Mouse (Mus musculus) embryonic facial prominence, embryonic 15.5 days (tissue): Measurements from ENCODE around the gene Cacng1. TPM values are rescaled to one million over a fixed set of nuclear protein-coding genes. Genes with fewer than 3 reads are reported as not detected.

ENCODE experiments used
- polyA plus RNA-seq: library from polyadenylated mRNA; unstranded; fragments of >200 nt; fragmentation: Nextera tagmentation; extraction: Ambion mirVana; gene quantifications from 2 replicates; pipeline ENCODE4 v1.2.1, GENCODE M21; 2015

Cacng1 gene
- polyA plus RNA-seq, 1 experiment from 2014 or later: 13.4 TPM

Other genes starting within 250 kb of the Cacng1 start
- gene Pitpnc1, start 245.8 kb downstream of the Cacng1 start, polyA plus RNA-seq: 20.6 and 22.0 TPM in 2 replicates
- 153 and 161 TPM in 2 replicates for gene Psmd12, start 237.0 kb downstream of the Cacng1 start, polyA plus RNA-seq
- gene Helz, start 168.6 kb downstream of the Cacng1 start, polyA plus RNA-seq: 19.5 and 19.9 TPM in 2 replicates
- 3.7 and 3.8 TPM in 2 replicates for gene Cacng4, start 78.0 kb upstream of the Cacng1 start, polyA plus RNA-seq
- 0.11 and 0.33 TPM in 2 replicates for gene Cacng5, start 198.5 kb upstream of the Cacng1 start, polyA plus RNA-seq